Mouse (Mus musculus) lung, postnatal 14 days (tissue): Measurements from ENCODE around the gene Vat1l.
A peak's percentile ranks its signal among the peaks of the same experiment; 100 is the strongest.

ENCODE experiments used
- DNase-seq: peaks from one replicate; pipeline ENCODE4 v3.0.0; 2021

Vat1l gene

GRCm38 (mm10) chr8:114300072-114300471 is 94.7 kb downstream of the Vat1l start:
- DNase-seq: no peak

- no peak for DNase-seq
Measured at GRCm38 (mm10) chr8:114306296-114306695, 100.9 kb downstream of the Vat1l start.

GRCm38 (mm10) chr8:114314669-114315325 is 109.4 kb downstream of the Vat1l start:
- no peak for DNase-seq

GRCm38 (mm10) chr8:114318161-114318560 is 112.7 kb downstream of the Vat1l start:
- no peak for DNase-seq

GRCm38 (mm10) chr8:114322096-114322495 is 116.7 kb downstream of the Vat1l start:
- DNase-seq: no peak

GRCm38 (mm10) chr8:114331928-114332327 is 126.5 kb downstream of the Vat1l start:
- DNase-seq: no peak

GRCm38 (mm10) chr8:114332949-114333348 is 127.5 kb downstream of the Vat1l start:
- no peak for DNase-seq

GRCm38 (mm10) chr8:114335721-114336120 is 130.3 kb downstream of the Vat1l start:
- no peak for DNase-seq

GRCm38 (mm10) chr8:114342276-114342675 is 136.9 kb downstream of the Vat1l start:
- no peak for DNase-seq

GRCm38 (mm10) chr8:114344789-114345188 is 139.4 kb downstream of the Vat1l start:
- DNase-seq: no peak

GRCm38 (mm10) chr8:114346045-114346444 is 140.6 kb downstream of the Vat1l start:
- DNase-seq: no peak

- DNase-seq: no peak
Measured at GRCm38 (mm10) chr8:114351643-114352427, 146.4 kb downstream of the Vat1l start.

GRCm38 (mm10) chr8:114360506-114360905 is 155.1 kb downstream of the Vat1l start:
- DNase-seq: no peak

GRCm38 (mm10) chr8:114363167-114363566 is 157.8 kb downstream of the Vat1l start:
- DNase-seq: no peak

GRCm38 (mm10) chr8:114363656-114364055 is 158.2 kb downstream of the Vat1l start:
- DNase-seq: no peak

GRCm38 (mm10) chr8:114369038-114369976 is 163.9 kb downstream of the Vat1l start:
- DNase-seq: peak; percentile 76

- DNase-seq: no peak
Measured at GRCm38 (mm10) chr8:114374390-114374789, 169.0 kb downstream of the Vat1l start.

- no peak for DNase-seq
Measured at GRCm38 (mm10) chr8:114384189-114384588, 178.8 kb downstream of the Vat1l start.

- no peak for DNase-seq
Measured at GRCm38 (mm10) chr8:114387494-114387893, 182.1 kb downstream of the Vat1l start.

- no peak for DNase-seq
Measured at GRCm38 (mm10) chr8:114390465-114391254, 185.2 kb downstream of the Vat1l start.

GRCm38 (mm10) chr8:114398326-114398725 is 192.9 kb downstream of the Vat1l start:
- DNase-seq: no peak

GRCm38 (mm10) chr8:114399273-114399672 is 193.9 kb downstream of the Vat1l start:
- no peak for DNase-seq
